Mouse (Mus musculus) gastrocnemius, adult 2 months (tissue): ENCODE data around the gene Thap3. TPM values are rescaled to one million over a fixed set of nuclear protein-coding genes. Genes with fewer than 3 reads are reported as not detected.

Source experiments
- DNase-seq: peaks from one replicate; pipeline ENCODE4 v3.0.0; 2022
- H3K27ac ChIP-seq: fragments of 200-600 bp; 2 replicates; pipeline ENCODE4 v1.8.1; 2022; ENCODE audit warnings: mild to moderate bottlenecking
- H3K4me3 ChIP-seq: fragments of 200-600 bp; 2 replicates; pipeline ENCODE4 v1.8.1; 2022; ENCODE audit warnings: mild to moderate bottlenecking, moderate library complexity
- CTCF ChIP-seq: fragments of 200-600 bp; IDR thresholded peaks from 2 replicates; pipeline ENCODE4 v1.8.1; 2022; ENCODE audit warnings: antibody characterized with exemption, mild to moderate bottlenecking, moderate library complexity
- intact Hi-C: fragments of 180-260 bp; cut with DNase I; formaldehyde crosslinking; loops from one replicate; pipeline ENCODE4 v1.15.1; 2025
- total RNA-seq, 2 experiments: library from RNA; stranded (reverse); gene quantifications; 2 replicates each; pipeline ENCODE4 v1.2.3; 2021

Gene Thap3
- total RNA-seq, 2 experiments from 2014 or later, result 31.1 to 32.5 TPM

- 0 out of 2 replicates have a peak overlapping the region, but pooled peaks have one; percentile 9 for H3K27ac ChIP-seq
- TF ChIP-seq CTCF, result no peak
- DNase-seq, result peak; percentile 19
- intact Hi-C loops, result no loop called here
- no peak overlapping the region for H3K4me3 ChIP-seq
Measured at GRCm38 (mm10) chr4:151962817-151963216, 26.0 kb downstream of the Thap3 start.

GRCm38 (mm10) chr4:151960513-151960854 lies 28.3 kb downstream of the Thap3 start:
- TF ChIP-seq CTCF, result no peak
- DNase-seq, result peak; percentile 15

DNA sequence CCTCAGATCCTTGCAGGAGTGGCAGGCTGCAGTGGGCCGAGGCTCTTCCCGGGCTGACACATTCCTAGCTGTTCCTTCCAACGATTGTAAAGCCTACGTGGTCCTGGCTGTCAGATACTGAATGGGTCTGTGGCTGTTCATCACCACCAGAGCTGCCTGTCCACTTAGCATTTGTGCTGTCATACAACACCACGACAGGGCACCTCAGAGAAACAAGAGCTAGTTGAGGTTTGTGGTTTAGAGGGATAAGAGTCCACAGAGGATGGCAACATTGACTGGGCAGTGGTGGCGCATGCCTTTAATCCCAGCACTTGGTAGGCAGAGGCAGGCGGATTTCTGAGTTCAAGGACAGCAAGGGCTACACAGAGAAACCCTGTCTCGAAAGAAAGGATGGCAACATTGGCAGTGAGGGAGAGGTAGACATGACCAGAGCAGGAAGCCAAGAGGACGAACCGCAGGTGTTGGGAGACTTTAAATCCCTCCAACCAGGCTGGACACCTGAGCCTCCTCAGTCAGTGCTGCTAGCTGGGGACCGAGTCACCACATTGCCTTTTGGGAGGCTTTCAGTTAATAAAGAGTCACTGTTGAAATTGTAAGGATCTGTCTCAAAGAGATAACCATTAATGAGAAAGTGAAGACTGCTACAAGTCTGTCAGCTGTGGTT lies 28.8 kb downstream of the Thap3 start:
- H3K27ac ChIP-seq, result no peak overlapping the region
- H3K4me3 ChIP-seq, result no peak overlapping the region
- no peak for TF ChIP-seq CTCF
- intact Hi-C loops, result no loop called here
- peak; percentile 7 for DNase-seq

More at GRCm38 (mm10) chr4:151960513-151960854, 28.3 kb downstream of the Thap3 start:
- intact Hi-C loops, result no loop called here
- Histone ChIP-seq H3K27ac (no peak overlapping the region), H3K4me3 (no peak overlapping the region)

- intact Hi-C loops, result no loop called here
- no peak overlapping the region for H3K4me3 ChIP-seq
- DNase-seq, result peak; percentile 5
- TF ChIP-seq CTCF, result no peak
- H3K27ac ChIP-seq, result no peak overlapping the region
Measured at GRCm38 (mm10) chr4:151957584-151958315, 31.0 kb downstream of the Thap3 start.

DNA sequence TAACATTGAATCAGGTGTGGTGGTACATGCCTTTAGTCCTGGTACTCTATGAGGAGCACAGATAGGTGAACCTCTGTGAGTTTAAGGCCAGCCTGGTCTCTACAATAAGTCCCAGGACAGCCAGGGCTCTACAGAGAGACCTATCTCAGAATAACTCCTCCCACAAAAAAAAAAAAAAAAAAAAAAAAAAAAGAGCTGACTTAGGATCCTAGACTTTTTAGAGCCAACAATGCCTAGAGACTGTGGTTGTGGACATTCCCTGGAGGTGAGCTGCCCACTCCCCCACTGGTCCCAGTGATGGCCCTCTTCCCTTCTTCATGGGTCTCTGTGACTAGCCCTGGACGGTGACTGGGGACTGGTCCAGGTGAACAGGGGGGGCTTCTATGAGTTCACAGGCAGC lies 33.0 kb downstream of the Thap3 start:
- intact Hi-C loops, result no loop called here
- no peak for TF ChIP-seq CTCF
- no peak overlapping the region for H3K27ac ChIP-seq
- DNase-seq, result no peak
- H3K4me3 ChIP-seq, result no peak overlapping the region

- TF ChIP-seq CTCF, result no peak
- peak; percentile 7 for DNase-seq
Measured at GRCm38 (mm10) chr4:151953209-151953608, 35.6 kb downstream of the Thap3 start.

GRCm38 (mm10) chr4:151948497-151949471 lies 40.0 kb downstream of the Thap3 start:
- no peak for TF ChIP-seq CTCF
- no peak overlapping the region for H3K27ac ChIP-seq
- intact Hi-C loops, result no loop called here
- no peak for DNase-seq
- H3K4me3 ChIP-seq, result no peak overlapping the region

More at GRCm38 (mm10) chr4:151953209-151953608, 35.6 kb downstream of the Thap3 start:
- Histone ChIP-seq H3K4me3 (no peak overlapping the region), H3K27ac (no peak overlapping the region)
- intact Hi-C loops, result no loop called here

DNA sequence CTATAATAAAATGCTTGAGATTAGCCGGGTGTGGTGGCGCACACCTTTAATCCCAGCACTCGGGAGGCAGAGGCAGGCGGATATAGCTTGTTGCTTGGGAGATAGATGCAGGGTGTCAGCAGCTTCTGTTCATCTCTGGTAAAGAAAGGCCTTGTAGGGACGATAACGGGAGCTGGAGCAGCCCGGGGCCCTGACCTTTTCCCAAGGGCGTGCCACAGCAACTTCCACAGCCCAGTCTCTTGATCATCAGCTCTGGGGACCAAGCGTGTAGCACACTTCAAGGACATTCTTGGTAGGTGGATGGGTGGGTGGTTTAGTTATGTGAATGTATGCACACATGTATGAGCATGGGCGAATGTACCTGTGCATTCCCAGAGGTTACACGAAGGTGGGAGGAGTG lies 42.6 kb downstream of the Thap3 start:
- intact Hi-C loops, result no loop called here
- no peak for TF ChIP-seq CTCF
- Histone ChIP-seq H3K4me3 (no peak overlapping the region), H3K27ac (no peak overlapping the region)
- DNase-seq, result no peak

DNA sequence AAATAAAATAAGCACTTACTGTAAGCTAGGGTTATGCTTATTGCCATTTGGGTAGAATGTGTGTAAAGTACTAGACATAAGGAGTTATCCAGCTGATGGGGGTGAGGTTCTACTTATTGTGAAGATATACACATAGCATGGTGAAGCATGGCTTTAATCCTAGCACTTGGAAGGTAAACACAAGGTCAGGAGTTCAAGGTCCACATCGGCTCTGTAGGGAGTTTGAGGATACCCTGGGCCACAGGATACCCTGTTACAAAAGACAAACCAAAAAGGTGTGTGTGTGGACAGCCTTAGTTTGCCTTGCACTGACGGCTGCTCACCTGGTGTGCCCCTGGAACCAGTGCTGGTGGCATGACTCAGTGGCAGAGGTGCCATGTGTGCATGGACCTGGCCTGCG lies 50.7 kb downstream of the Thap3 start:
- intact Hi-C loops, result no loop called here
- Histone ChIP-seq H3K27ac (no peak overlapping the region), H3K4me3 (no peak overlapping the region)
- DNase-seq, result no peak
- TF ChIP-seq CTCF, result no peak

- no peak for DNase-seq
- TF ChIP-seq CTCF, result no peak
- Histone ChIP-seq H3K4me3 (no peak overlapping the region), H3K27ac (no peak overlapping the region)
- intact Hi-C loops, result no loop called here
Measured at GRCm38 (mm10) chr4:151937441-151937840, 51.4 kb downstream of the Thap3 start.

GRCm38 (mm10) chr4:151934215-151934572 lies 54.6 kb downstream of the Thap3 start:
- intact Hi-C loops, result no loop called here
- no peak for TF ChIP-seq CTCF
- peak overlapping the region; percentile 82 for H3K4me3 ChIP-seq
- H3K27ac ChIP-seq, result peak overlapping the region; percentile 94
- no peak for DNase-seq

- peak; percentile 92 for DNase-seq
- peak; percentile 91 for TF ChIP-seq CTCF
- intact Hi-C loops, result no loop called here
- peak within 1 kb of the TSS; percentile 82 for H3K4me3 ChIP-seq
- H3K27ac ChIP-seq, result peak within 1 kb of the TSS; percentile 94
Measured at GRCm38 (mm10) chr4:151933505-151934214, 55.1 kb downstream of the Thap3 start, which contains the start of gene Dnajc11. Gene Dnajc11 (plus strand): TSS chr4:151933691.

Other genes starting within 250 kb of the Thap3 start
- gene Camta1, start 127.1 kb downstream of the Thap3 start, total RNA-seq, result 100 to 1,000 TPM in 1 of 2 experiments, 10 to 100 TPM in 1; 95.9 to 126 TPM
- 10 to 100 TPM; 52.8 to 70.8 TPM for gene Dnajc11, start 55.3 kb downstream of the Thap3 start, total RNA-seq
- gene Phf13, start 7.3 kb upstream of the Thap3 start, total RNA-seq, result 1 to 10 TPM; 4.5 to 4.6 TPM
- gene Klhl21, start 19.8 kb upstream of the Thap3 start, total RNA-seq, result 100 to 1,000 TPM in 1 of 2 experiments, 10 to 100 TPM in 1; 92.5 to 125 TPM
- gene Zbtb48, start 38.7 kb upstream of the Thap3 start, total RNA-seq, result 1 to 10 TPM; 2.4 to 3.3 TPM
- gene Tas1r1, start 49.6 kb upstream of the Thap3 start, total RNA-seq, result under 1 TPM; 0.53 to 0.59 TPM
- 10 to 100 TPM; 10.6 to 11.7 TPM for gene Nol9, start 50.3 kb upstream of the Thap3 start, total RNA-seq
- 1 to 10 TPM; 4.9 to 6.6 TPM for gene Plekhg5, start 83.5 kb upstream of the Thap3 start, total RNA-seq
- gene Tnfrsf25, start 126.9 kb upstream of the Thap3 start, total RNA-seq, result 1 to 10 TPM in 1 of 2 experiments, under 1 TPM in 1; 0.38 to 2.0 TPM
- under 1 TPM; 0.13 to 0.45 TPM for gene Espn, start 163.4 kb upstream of the Thap3 start, total RNA-seq
- gene Hes2, start 169.9 kb upstream of the Thap3 start, total RNA-seq, result not detected
- gene Acot7, start 189.1 kb upstream of the Thap3 start, total RNA-seq, result 10 to 100 TPM; 12.7 to 22.8 TPM